Mouse (Mus musculus): ENCODE results near the gene Esrrg. TPM values are rescaled to one million over a fixed set of nuclear protein-coding genes. Genes with fewer than 3 reads are reported as not detected.

The Esrrg gene
- polyA plus RNA-seq, 1 experiment from 2014 or later: 1.2 TPM

DNA sequence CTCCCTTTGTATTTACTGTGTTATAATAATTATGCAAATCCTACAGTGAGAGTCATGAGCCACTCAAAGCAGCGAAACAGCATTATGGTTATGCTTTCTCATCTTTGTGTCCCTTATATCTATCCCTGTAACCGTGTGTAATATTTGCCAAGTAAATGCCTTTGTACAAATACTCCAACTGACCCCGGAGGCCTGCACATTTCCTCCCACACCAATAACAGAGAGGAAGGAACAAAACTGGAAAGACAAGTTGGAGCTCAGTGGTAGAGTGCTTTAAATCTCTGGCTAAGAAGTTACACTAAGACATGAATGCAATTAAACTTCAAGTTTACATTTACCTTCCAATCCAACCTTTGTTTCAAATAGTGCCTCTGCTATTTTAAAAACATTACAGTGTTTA is 15.4 kb downstream of the Esrrg start:
- H3K36me3 ChIP-seq (ENCODE audit: control insufficient read depth, insufficient read depth, low read length): no peaks in the 10 kb centered on the region
- no peak overlapping the region for H3K4me2 ChIP-seq (ENCODE audit: low read depth, severe bottlenecking)
- no peaks in the 10 kb centered on the region for H3K4me1 ChIP-seq (ENCODE audit: control insufficient read depth, insufficient read depth, low read length)
- 88% methylated on average over 3 of the region's 3 CpGs for WGBS
- H3K27me3 ChIP-seq (ENCODE audit: control insufficient read depth, insufficient read depth, low read length): no peaks in the 10 kb centered on the region
- H3K4me3 ChIP-seq (ENCODE audit: low read depth, low read length): no peak overlapping the region
- no peak overlapping the region for H3K27ac ChIP-seq (replicated peaks; ENCODE audit: low read depth, low read length)
- H3K9ac ChIP-seq (ENCODE audit: low read length): no peak overlapping the region
- H3K9me3 ChIP-seq (ENCODE audit: control insufficient read depth, low read length): no peaks in the 10 kb centered on the region
- ATAC-seq (ENCODE audit: insufficient number of reproducible peaks, low FRiP score, low TSS enrichment, low read depth): no peak
- no peak for DNase-seq (ENCODE audit: low spot score)

DNA sequence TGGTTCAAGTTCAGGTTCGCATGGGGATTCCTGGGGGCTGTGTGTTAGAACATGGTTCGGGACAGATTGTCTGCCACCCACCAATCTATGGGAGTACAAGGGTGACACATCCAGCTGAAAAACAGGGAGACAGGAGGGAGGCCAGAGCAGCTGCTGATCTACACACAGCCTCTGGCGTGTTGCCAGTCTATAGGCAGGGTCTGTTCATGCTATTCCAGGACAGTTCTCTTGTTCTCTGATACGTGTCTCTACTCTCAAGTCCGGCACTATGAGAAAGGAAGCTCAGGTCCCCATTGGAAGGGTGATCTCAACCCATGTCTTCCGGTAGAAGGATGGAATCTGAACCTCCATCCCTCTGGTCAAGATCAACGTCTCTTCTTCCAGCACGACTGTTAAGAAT is 21.8 kb downstream of the Esrrg start:
- Histone ChIP-seq H3K9me3 (ENCODE audit: control insufficient read depth, low read length) (no peaks in the 10 kb centered on the region), H3K4me3 (ENCODE audit: low read depth, low read length) (no peak overlapping the region), H3K4me1 (ENCODE audit: control insufficient read depth, insufficient read depth, low read length) (no peaks in the 10 kb centered on the region), H3K36me3 (ENCODE audit: control insufficient read depth, insufficient read depth, low read length) (no peaks in the 10 kb centered on the region), H3K4me2 (ENCODE audit: low read depth, severe bottlenecking) (no peak overlapping the region), H3K27ac (replicated peaks; ENCODE audit: low read depth, low read length) (no peak overlapping the region), H3K27me3 (ENCODE audit: control insufficient read depth, insufficient read depth, low read length) (no peaks in the 10 kb centered on the region), H3K9ac (ENCODE audit: low read length) (no peak overlapping the region)
- WGBS: 94% methylated on average over 8 of the region's 8 CpGs
- no peak for DNase-seq (ENCODE audit: low spot score)
- ATAC-seq (ENCODE audit: insufficient number of reproducible peaks, low FRiP score, low TSS enrichment, low read depth): no peak

DNA sequence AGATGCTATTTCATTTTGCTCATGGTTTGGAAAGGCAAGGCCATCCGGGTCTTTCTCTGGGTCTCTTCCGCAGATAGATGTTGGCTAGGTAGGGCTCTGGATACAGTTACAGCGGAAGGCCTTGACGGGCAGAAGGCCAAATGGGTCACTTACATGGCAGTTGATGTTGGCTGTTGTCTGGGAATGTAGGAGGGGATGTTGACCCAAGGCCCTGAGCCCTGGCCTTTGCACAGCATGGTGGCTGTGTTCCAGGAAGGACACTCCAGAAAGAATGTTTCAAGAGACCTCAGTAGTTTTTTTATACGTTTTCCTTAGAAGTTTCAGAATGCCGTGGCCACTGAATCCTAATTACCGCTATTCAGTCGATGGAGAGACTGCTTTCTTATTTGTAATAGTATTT is 22.9 kb downstream of the Esrrg start:
- ATAC-seq (ENCODE audit: insufficient number of reproducible peaks, low FRiP score, low TSS enrichment, low read depth): no peak
- Histone ChIP-seq H3K4me1 (ENCODE audit: control insufficient read depth, insufficient read depth, low read length) (no peaks in the 10 kb centered on the region), H3K4me2 (ENCODE audit: low read depth, severe bottlenecking) (no peak overlapping the region), H3K27me3 (ENCODE audit: control insufficient read depth, insufficient read depth, low read length) (no peaks in the 10 kb centered on the region), H3K27ac (replicated peaks; ENCODE audit: low read depth, low read length) (no peak overlapping the region), H3K36me3 (ENCODE audit: control insufficient read depth, insufficient read depth, low read length) (no peaks in the 10 kb centered on the region), H3K4me3 (ENCODE audit: low read depth, low read length) (no peak overlapping the region), H3K9ac (ENCODE audit: low read length) (no peak overlapping the region), H3K9me3 (ENCODE audit: control insufficient read depth, low read length) (no peaks in the 10 kb centered on the region)
- 89% methylated on average over 8 of the region's 8 CpGs for WGBS
- DNase-seq (ENCODE audit: low spot score): no peak

DNA sequence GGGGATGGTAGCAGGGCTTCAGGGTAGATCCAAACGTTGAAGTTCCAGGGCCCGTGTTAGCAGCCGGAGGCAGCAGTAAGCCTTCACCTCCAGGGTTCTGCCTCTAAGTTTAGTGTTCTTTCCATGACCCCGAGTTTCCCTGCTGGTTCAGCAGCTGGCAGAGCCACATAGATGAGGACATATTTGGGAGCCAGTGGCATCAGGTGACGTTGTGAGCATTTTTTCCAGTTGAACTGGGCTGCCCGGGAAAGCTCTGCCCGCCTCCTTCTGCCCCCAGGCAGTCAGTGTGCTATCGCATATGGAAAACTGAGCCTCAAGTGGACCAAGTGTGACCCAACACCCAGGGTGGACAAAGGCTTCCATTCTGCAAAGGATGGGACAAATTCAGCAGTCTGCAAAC is 36.7 kb downstream of the Esrrg start:
- DNase-seq (ENCODE audit: low spot score) (no peak), ATAC-seq (ENCODE audit: insufficient number of reproducible peaks, low FRiP score, low TSS enrichment, low read depth) (no peak)
- no peak overlapping the region for H3K4me3 ChIP-seq (ENCODE audit: low read depth, low read length)
- no peaks in the 10 kb centered on the region for H3K4me1 ChIP-seq (ENCODE audit: control insufficient read depth, insufficient read depth, low read length)
- 88% methylated on average over 8 of the region's 8 CpGs for WGBS
- H3K36me3 ChIP-seq (ENCODE audit: control insufficient read depth, insufficient read depth, low read length): no peaks in the 10 kb centered on the region
- H3K9me3 ChIP-seq (ENCODE audit: control insufficient read depth, low read length): no peaks in the 10 kb centered on the region
- no peak overlapping the region for H3K27ac ChIP-seq (replicated peaks; ENCODE audit: low read depth, low read length)
- H3K9ac ChIP-seq (ENCODE audit: low read length): no peak overlapping the region
- H3K27me3 ChIP-seq (ENCODE audit: control insufficient read depth, insufficient read depth, low read length): no peaks in the 10 kb centered on the region
- no peak overlapping the region for H3K4me2 ChIP-seq (ENCODE audit: low read depth, severe bottlenecking)

DNA sequence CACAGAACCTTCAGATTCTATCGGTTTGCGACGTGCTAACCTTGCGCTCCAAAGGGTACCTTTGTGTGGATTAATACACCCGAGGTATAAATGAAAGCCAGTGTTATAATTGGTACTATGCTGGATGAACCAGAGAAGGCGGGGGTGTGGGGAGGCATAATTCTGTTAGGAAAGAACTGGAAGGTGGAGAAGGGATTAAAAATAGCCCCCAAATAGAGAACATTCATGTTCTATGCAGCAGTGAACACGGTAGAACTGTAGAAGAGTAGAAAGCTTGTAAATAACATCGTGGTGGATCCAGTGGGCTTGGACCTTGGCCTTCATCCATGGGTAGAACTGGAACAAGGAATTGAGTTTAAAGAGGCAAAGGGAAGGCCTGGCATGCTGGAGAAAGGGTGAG is 40.0 kb downstream of the Esrrg start:
- H3K36me3 ChIP-seq (ENCODE audit: control insufficient read depth, insufficient read depth, low read length): no peaks in the 10 kb centered on the region
- H3K9ac ChIP-seq (ENCODE audit: low read length): no peak overlapping the region
- no peaks in the 10 kb centered on the region for H3K27me3 ChIP-seq (ENCODE audit: control insufficient read depth, insufficient read depth, low read length)
- WGBS: 91% methylated on average over 8 of the region's 8 CpGs
- H3K4me2 ChIP-seq (ENCODE audit: low read depth, severe bottlenecking): no peak overlapping the region
- DNase-seq (ENCODE audit: low spot score) (no peak), ATAC-seq (ENCODE audit: insufficient number of reproducible peaks, low FRiP score, low TSS enrichment, low read depth) (no peak)
- no peak overlapping the region for H3K4me3 ChIP-seq (ENCODE audit: low read depth, low read length)
- no peaks in the 10 kb centered on the region for H3K9me3 ChIP-seq (ENCODE audit: control insufficient read depth, low read length)
- no peak overlapping the region for H3K27ac ChIP-seq (replicated peaks; ENCODE audit: low read depth, low read length)
- H3K4me1 ChIP-seq (ENCODE audit: control insufficient read depth, insufficient read depth, low read length): peaks cover 5% of the 10 kb centered on the region; the same call in 1 of the 2 replicates

DNA sequence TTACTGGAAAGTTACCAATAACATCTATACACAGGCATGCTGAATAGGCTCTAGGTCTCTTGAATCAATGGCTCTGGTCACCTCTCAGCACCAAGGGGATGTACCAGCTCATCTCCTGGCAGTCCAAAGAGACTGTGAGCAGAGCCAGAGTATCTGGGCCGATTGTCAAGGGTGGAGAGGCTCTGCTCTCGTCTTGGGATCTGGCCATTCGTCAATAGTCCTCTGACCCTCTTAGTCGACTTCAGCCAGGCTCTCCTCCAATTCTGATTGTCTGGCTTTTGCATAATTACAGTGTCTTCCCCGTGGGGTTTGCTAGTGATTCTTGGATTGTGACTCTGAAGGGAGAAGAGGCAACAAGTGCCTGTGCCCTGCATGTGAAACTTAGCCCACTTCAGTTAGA is 41.3 kb downstream of the Esrrg start:
- H3K36me3 ChIP-seq (ENCODE audit: control insufficient read depth, insufficient read depth, low read length): no peaks in the 10 kb centered on the region
- no peaks in the 10 kb centered on the region for H3K9me3 ChIP-seq (ENCODE audit: control insufficient read depth, low read length)
- no peak overlapping the region for H3K9ac ChIP-seq (ENCODE audit: low read length)
- no peak for ATAC-seq (ENCODE audit: insufficient number of reproducible peaks, low FRiP score, low TSS enrichment, low read depth)
- H3K27me3 ChIP-seq (ENCODE audit: control insufficient read depth, insufficient read depth, low read length): no peaks in the 10 kb centered on the region
- H3K4me3 ChIP-seq (ENCODE audit: low read depth, low read length): no peak overlapping the region
- DNase-seq (ENCODE audit: low spot score): no peak
- 50% methylated on average over 5 of the region's 5 CpGs for whole genome bisulfite sequencing
- peaks cover 5% of the 10 kb centered on the region; the same call in 1 of the 2 replicates for H3K4me1 ChIP-seq (ENCODE audit: control insufficient read depth, insufficient read depth, low read length)
- H3K27ac ChIP-seq (replicated peaks; ENCODE audit: low read depth, low read length): no peak overlapping the region
- no peak overlapping the region for H3K4me2 ChIP-seq (ENCODE audit: low read depth, severe bottlenecking)

DNA sequence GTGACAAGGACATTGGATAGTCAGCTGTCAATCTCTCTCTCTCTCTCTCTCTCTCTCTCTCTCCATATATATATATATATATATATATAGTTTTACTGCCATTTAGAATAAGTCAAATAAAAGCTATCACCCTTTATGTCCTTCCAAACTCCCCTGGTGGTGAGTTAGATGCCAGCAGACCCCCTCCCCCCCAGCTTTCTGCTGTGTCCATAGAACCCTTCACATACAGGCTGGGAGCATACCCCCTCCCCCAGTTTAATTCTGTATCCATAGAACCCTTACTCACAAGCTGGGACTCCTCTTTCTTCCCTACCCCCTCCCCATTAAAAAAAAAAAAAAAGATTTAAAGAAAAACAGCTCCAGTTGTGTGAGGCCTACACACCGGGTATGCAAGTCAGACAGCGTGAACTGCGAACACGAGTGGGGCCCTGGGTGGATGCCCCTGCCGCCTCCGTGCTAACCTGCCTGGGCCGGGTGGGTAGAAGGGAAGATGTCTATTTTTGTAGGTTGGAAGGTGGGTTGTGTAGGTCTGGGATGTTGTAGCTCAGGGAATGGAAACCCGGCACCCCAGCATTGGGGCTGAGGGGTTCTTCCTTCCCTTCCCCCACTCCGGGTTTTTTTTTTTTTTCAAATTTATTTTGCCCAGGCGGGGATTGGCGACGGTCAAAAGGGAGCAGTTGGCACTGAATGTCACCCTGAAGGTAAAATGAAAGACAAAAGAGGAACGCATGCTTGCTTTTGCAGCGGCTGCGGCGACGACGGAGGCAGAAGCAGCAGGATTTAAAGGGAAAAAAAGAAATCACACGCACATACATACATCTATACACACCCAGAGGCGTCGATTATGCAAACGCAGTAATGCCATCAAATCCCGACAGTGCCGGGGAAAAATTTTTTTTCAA is 42.4 kb downstream of the Esrrg start:
- Histone ChIP-seq H3K9me3 (ENCODE audit: control insufficient read depth, low read length) (no peaks in the 10 kb centered on the region), H3K9ac (ENCODE audit: low read length) (peak overlapping the region; percentile 84), H3K36me3 (ENCODE audit: control insufficient read depth, insufficient read depth, low read length) (no peaks in the 10 kb centered on the region), H3K4me2 (ENCODE audit: low read depth, severe bottlenecking) (peak overlapping the region; percentile 86), H3K27me3 (ENCODE audit: control insufficient read depth, insufficient read depth, low read length) (no peaks in the 10 kb centered on the region), H3K4me1 (ENCODE audit: control insufficient read depth, insufficient read depth, low read length) (peaks cover 5% of the 10 kb centered on the region; the same call in 1 of the 2 replicates), H3K27ac (replicated peaks; ENCODE audit: low read depth, low read length) (no peak overlapping the region), H3K4me3 (ENCODE audit: low read depth, low read length) (peak overlapping the region; percentile 45)
- peak; percentile 41 for DNase-seq (ENCODE audit: low spot score)
- 14% methylated on average over 24 of the region's 24 CpGs for WGBS
- ATAC-seq (ENCODE audit: insufficient number of reproducible peaks, low FRiP score, low TSS enrichment, low read depth): no peak

DNA sequence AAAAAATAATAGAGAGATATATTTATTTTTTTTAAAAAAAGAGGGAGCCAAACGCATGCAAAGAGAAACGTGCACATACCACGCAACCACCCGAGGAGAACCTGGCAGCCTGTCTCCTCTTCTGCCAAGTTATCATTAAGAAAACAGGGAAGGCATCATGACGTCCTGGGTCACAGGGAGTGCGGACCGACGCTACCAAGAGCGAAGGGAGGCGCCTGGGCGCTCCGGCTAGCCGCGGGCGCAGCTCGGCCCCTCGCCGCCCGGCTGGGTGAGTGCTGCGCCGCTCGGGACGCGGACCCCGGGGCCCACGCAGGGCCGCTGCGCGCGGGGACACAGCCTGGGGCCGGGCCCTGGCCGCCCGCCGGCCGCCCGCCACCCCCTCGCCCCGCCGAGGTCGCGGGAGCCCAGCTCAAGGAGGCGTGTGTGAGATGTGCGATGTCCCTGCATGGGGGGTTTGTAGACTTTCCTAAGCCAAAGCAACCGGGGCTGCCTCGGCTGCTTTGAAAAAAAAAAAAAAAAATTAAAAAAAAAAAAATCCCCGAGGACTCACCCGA is 43.2 kb downstream of the Esrrg start:
- peak; percentile 55 for DNase-seq (ENCODE audit: low spot score)
- H3K27ac ChIP-seq (replicated peaks; ENCODE audit: low read depth, low read length): no peak overlapping the region
- peak overlapping the region; percentile 45 for H3K4me3 ChIP-seq (ENCODE audit: low read depth, low read length)
- peak overlapping the region; percentile 86 for H3K4me2 ChIP-seq (ENCODE audit: low read depth, severe bottlenecking)
- no peaks in the 10 kb centered on the region for H3K9me3 ChIP-seq (ENCODE audit: control insufficient read depth, low read length)
- H3K27me3 ChIP-seq (ENCODE audit: control insufficient read depth, insufficient read depth, low read length): no peaks in the 10 kb centered on the region
- H3K36me3 ChIP-seq (ENCODE audit: control insufficient read depth, insufficient read depth, low read length): no peaks in the 10 kb centered on the region
- under 1% methylated on average over 47 of the region's 47 CpGs for WGBS
- H3K9ac ChIP-seq (ENCODE audit: low read length): peak overlapping the region; percentile 84
- peak; percentile 69; the same call in 1 of the 2 replicates for ATAC-seq (ENCODE audit: insufficient number of reproducible peaks, low FRiP score, low TSS enrichment, low read depth)
- H3K4me1 ChIP-seq (ENCODE audit: control insufficient read depth, insufficient read depth, low read length): peaks cover 5% of the 10 kb centered on the region; the same call in 1 of the 2 replicates
